Mouse (Mus musculus) heart, postnatal 0 days (tissue): ENCODE results near the gene P3h4. TPM values are rescaled to one million over a fixed set of nuclear protein-coding genes. Genes with fewer than 3 reads are reported as not detected.
A peak's percentile ranks its signal among the peaks of the same experiment; 100 is the strongest.

Experiments
- ATAC-seq: fragments of 200-750 bp; cut with Nextera tagmentation; 2 replicates; pipeline ENCODE4 v1.8.0; 2017; ENCODE audit warnings: low read depth, moderate number of reproducible peaks, moderate library complexity; ENCODE audit not compliant: insufficient read depth
- DNase-seq: peaks from one replicate; pipeline ENCODE4 v3.0.0-alpha.2; 2016; ENCODE audit warnings: low spot score
- H3K27ac ChIP-seq: fragments of 300-500 bp; sonication (generic); 2 replicates; pipeline ENCODE4 v1.5.1; 2014; ENCODE audit warnings: low read depth, mild to moderate bottlenecking
- H3K27me3 ChIP-seq: fragments of 300-500 bp; sonication (generic); 2 replicates; pipeline ENCODE4 v1.6.1; 2014; ENCODE audit warnings: low read length, mixed read lengths; ENCODE audit not compliant: control insufficient read depth, insufficient read depth
- H3K36me3 ChIP-seq: fragments of 300-500 bp; sonication (generic); replicated peaks from 2 replicates; pipeline ENCODE4 v1.6.1; 2014; ENCODE audit warnings: low read length, mixed read lengths; ENCODE audit not compliant: control insufficient read depth, insufficient read depth
- H3K4me1 ChIP-seq: fragments of 300-500 bp; sonication (generic); 2 replicates; pipeline ENCODE4 v1.6.1; 2014; ENCODE audit warnings: antibody characterized with exemption; ENCODE audit not compliant: control insufficient read depth, insufficient read depth
- H3K4me2 ChIP-seq: fragments of 300-500 bp; sonication (generic); 2 replicates; pipeline ENCODE4 v1.6.1; 2014; ENCODE audit warnings: low read depth, mild to moderate bottlenecking, low read length, moderate library complexity
- H3K4me3 ChIP-seq: fragments of 300-500 bp; sonication (generic); 2 replicates; pipeline ENCODE4 v1.5.1; 2014; ENCODE audit warnings: low read depth, low read length
- H3K9ac ChIP-seq: fragments of 300-500 bp; sonication (generic); replicated peaks from 2 replicates; pipeline ENCODE4 v1.6.1; 2014; ENCODE audit warnings: low read depth, low read length, mixed read lengths
- H3K9me3 ChIP-seq: fragments of 300-500 bp; sonication (generic); replicated peaks from 2 replicates; pipeline ENCODE4 v1.6.1; 2016; ENCODE audit warnings: low read length; ENCODE audit not compliant: control insufficient read depth
- CTCF ChIP-seq: IDR thresholded peaks from 2 replicates; pipeline ENCODE4 v1.5.1; 2016; ENCODE audit warnings: antibody characterized with exemption, control low read depth, low read depth
- EP300 ChIP-seq: IDR thresholded peaks from 2 replicates; pipeline ENCODE4 v1.6.1; 2016; ENCODE audit warnings: antibody characterized with exemption, low read depth
- WGBS: fragments of 180-500 bp; shearing (Covaris S2); extraction: QIAGEN DNeasy Blood & Tissue Kit; methylation state at CpG from one replicate; pipeline ENCODE4 v1.1.7; 2014; 5-methylcytosine and 5-hydroxymethylcytosine counted together
- polyA plus RNA-seq: library from polyadenylated mRNA; unstranded; fragments of >200 nt; fragmentation: Nextera tagmentation; extraction: Ambion mirVana; gene quantifications from 2 replicates; pipeline ENCODE4 v1.2.1, GENCODE M21; 2015
- total RNA-seq: library from RNA; depleted of rRNA; stranded (reverse); fragments of >200 nt; gene quantifications from 2 replicates; pipeline ENCODE4 v1.2.3, GENCODE M21; 2014; ENCODE audit warnings: low replicate concordance

P3h4 gene
- total and polyA plus RNA-seq, 2 experiments from 2014 or later: 39.3 to 58.0 TPM

DNA sequence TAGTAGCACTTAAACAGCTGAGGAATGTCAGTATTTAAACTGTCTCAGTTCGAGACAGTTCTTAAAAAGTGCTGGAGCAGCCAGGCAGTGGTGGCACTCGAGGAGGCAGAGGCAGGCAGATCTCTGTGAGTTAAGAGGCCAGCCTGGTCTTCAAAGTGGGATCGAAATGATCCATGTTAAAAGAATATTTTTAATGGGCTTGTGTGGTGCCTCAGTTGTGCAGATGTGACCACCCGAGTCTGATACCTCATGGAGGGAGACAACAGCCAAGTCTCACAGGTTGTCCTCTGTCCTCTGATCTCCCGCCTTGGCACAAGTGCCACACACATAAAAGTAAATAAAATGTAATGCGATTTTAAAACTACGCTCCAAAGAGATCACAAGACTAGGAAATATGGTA lies 16.1 kb downstream of the P3h4 start:
- Histone ChIP-seq H3K27ac (0 out of 2 replicates have a peak overlapping the region, but pooled peaks have one; percentile 12), H3K4me1 (peaks cover 65% of the 10 kb centered on the region), H3K4me3 (no peak overlapping the region), H3K36me3 (0 out of 2 replicates have a peak, but pooled peaks cover under 1% of the 10 kb centered on the region), H3K27me3 (no peaks in the 10 kb centered on the region), H3K4me2 (no peak overlapping the region), H3K9me3 (no peaks in the 10 kb centered on the region), H3K9ac (no peak overlapping the region)
- ATAC-seq (no peak), DNase-seq (no peak)
- no peak for TF ChIP-seq EP300
- no peak for TF ChIP-seq CTCF
- whole genome bisulfite sequencing: 91% methylated on average over 7 of the region's 7 CpGs

GRCm38 (mm10) chr11:100397600-100398389 lies 16.8 kb downstream of the P3h4 start, which contains the start of gene Jup:
Gene Jup, minus strand, starts transcription at chr11:100397763.
- 2% methylated on average over 37 of the region's 37 CpGs for WGBS
- peak within 1 kb of the TSS; percentile 86 for H3K9ac ChIP-seq
- H3K9me3 ChIP-seq: no peaks in the 10 kb centered on the region
- no peaks in the 10 kb centered on the region for H3K27me3 ChIP-seq
- TF ChIP-seq CTCF (no peak), EP300 (0 out of 2 replicates have a peak, but pooled peaks have one; percentile 7)
- ATAC-seq (peak; percentile 96), DNase-seq (peak; percentile 99)
- peaks cover 65% of the 10 kb centered on the region for H3K4me1 ChIP-seq
- H3K27ac ChIP-seq: peak within 1 kb of the TSS; percentile 89
- H3K4me2 ChIP-seq: peak within 1 kb of the TSS; percentile 82
- H3K36me3 ChIP-seq: 0 out of 2 replicates have a peak, but pooled peaks cover 4% of the 10 kb centered on the region
- H3K4me3 ChIP-seq: peak within 1 kb of the TSS; percentile 79

DNA sequence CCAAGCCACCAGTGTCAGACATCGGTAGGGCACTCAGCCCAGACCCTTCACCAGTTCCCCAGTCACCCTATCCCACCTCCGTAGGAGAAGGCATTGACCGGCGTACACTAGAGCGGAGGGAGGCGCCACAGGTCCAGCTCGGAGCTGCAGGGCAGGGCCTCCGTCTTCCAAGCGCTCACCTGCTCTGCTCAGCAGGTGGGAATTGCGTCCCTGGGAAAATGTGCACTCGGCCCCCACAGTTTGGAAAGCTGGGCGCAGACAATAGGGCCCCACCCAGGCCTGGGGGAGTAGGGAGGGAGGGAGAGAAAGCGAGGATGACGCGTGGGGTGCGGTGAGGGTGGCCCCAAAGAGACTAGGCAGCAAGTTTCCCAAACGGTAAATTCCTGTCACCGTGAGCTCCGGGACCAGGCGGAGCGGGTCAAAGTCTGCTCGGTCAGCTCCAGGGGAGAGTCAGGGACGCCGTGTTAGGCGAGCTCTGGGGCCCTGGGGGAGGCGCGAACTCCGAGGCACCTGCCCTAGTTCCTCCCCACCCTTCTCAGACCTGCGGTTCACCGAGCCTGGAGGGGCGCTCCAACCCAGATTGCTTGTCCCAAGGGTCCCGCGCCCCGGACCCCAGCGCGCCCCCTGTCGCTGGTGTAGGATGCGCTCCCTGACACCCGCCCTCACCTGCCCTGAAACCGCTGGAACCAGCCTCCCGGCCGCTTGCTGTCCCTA lies 17.6 kb downstream of the P3h4 start:
- no peaks in the 10 kb centered on the region for H3K9me3 ChIP-seq
- ATAC-seq (peak; percentile 11), DNase-seq (peak; percentile 44)
- peak overlapping the region; percentile 79 for H3K4me3 ChIP-seq
- H3K4me1 ChIP-seq: peaks cover 67% of the 10 kb centered on the region
- peak overlapping the region; percentile 86 for H3K9ac ChIP-seq
- peak overlapping the region; percentile 89 for H3K27ac ChIP-seq
- TF ChIP-seq CTCF (peak; percentile 42), EP300 (peak; percentile 50; the same call in 1 of the 2 replicates)
- under 1% methylated on average over 41 of the region's 42 CpGs for WGBS
- peak overlapping the region; percentile 82 for H3K4me2 ChIP-seq
- H3K36me3 ChIP-seq: 0 out of 2 replicates have a peak, but pooled peaks cover 4% of the 10 kb centered on the region
- no peaks in the 10 kb centered on the region for H3K27me3 ChIP-seq

DNA sequence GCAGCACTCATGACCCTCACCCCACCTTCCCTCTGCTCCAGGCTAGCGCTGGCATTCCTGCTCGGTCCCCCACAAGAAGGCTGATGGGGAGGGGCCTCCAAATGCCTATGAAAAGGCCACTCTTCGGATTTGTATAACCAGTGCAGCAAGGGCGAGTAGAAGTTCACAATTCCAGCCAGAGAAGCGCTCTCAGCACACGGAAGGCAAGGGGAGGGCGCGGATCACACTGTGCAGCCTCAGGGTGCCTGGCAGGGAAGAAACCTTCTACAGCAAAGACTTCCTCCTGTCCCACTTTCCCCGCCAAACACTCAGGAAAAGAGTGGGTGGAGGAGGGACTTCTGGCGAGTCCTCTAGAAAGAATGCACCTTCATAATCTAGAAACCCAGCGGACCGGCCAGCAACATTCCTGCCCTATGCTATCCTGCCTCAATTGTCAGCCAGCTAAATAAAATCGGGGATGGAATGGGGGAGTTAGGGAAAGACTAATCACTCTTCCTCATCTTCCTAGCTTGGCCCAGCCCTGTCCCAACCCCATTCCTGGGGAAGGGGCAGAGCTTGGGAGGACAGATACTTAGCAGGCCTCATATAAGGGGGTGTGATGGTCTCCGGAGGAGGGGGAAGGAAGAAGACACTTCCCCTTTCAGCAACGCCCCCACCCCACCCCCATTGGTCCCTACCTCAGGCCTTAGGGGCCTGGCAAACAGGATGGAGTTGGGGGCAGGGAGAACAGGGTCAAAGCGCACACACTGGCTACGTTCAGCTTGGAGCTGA lies 18.6 kb downstream of the P3h4 start:
- 8% methylated on average over 17 of the region's 17 CpGs for WGBS
- Histone ChIP-seq H3K27ac (peak overlapping the region; percentile 89), H3K9ac (peak overlapping the region; percentile 86), H3K27me3 (no peaks in the 10 kb centered on the region), H3K4me1 (peaks cover 67% of the 10 kb centered on the region), H3K4me2 (peak overlapping the region; percentile 82), H3K4me3 (peak overlapping the region; percentile 79), H3K36me3 (0 out of 2 replicates have a peak, but pooled peaks cover 4% of the 10 kb centered on the region), H3K9me3 (no peaks in the 10 kb centered on the region)
- TF ChIP-seq CTCF (no peak), EP300 (peak; percentile 71)
- no peak for ATAC-seq
- DNase-seq: peak; percentile 47

GRCm38 (mm10) chr11:100395200-100395599 lies 19.4 kb downstream of the P3h4 start:
- peak overlapping the region; percentile 89 for H3K27ac ChIP-seq
- H3K9me3 ChIP-seq: no peaks in the 10 kb centered on the region
- peak overlapping the region; percentile 79 for H3K4me3 ChIP-seq
- peak overlapping the region; percentile 86; the same call in 1 of the 2 replicates for H3K9ac ChIP-seq
- 3% methylated on average over 11 of the region's 11 CpGs for WGBS
- H3K36me3 ChIP-seq: 0 out of 2 replicates have a peak, but pooled peaks cover 4% of the 10 kb centered on the region
- H3K4me1 ChIP-seq: peaks cover 67% of the 10 kb centered on the region
- ATAC-seq: no peak
- peak; percentile 55 for DNase-seq
- H3K4me2 ChIP-seq: peak overlapping the region; percentile 82
- TF ChIP-seq CTCF: no peak
- TF ChIP-seq EP300: peak; percentile 41; the same call in 1 of the 2 replicates
- no peaks in the 10 kb centered on the region for H3K27me3 ChIP-seq
